Mouse (Mus musculus) kidney, adult 2 months (tissue): ENCODE data around the gene Rad23a.

ENCODE experiments used
- CTCF ChIP-seq: fragments of 200-500 bp; conservative IDR thresholded peaks from 2 replicates; pipeline ENCODE4 v1.5.1; 2011; ENCODE audit warnings: low read depth, mild to moderate bottlenecking, control low read depth, low read length, moderate library complexity, mixed read lengths; ENCODE audit not compliant: insufficient read depth, insufficient read length
- POLR2A ChIP-seq: fragments of 200-500 bp; IDR thresholded peaks from one replicate; pipeline ENCODE4 v1.6.1; 2011; ENCODE audit warnings: low read depth, low read length, control low read depth

DNA sequence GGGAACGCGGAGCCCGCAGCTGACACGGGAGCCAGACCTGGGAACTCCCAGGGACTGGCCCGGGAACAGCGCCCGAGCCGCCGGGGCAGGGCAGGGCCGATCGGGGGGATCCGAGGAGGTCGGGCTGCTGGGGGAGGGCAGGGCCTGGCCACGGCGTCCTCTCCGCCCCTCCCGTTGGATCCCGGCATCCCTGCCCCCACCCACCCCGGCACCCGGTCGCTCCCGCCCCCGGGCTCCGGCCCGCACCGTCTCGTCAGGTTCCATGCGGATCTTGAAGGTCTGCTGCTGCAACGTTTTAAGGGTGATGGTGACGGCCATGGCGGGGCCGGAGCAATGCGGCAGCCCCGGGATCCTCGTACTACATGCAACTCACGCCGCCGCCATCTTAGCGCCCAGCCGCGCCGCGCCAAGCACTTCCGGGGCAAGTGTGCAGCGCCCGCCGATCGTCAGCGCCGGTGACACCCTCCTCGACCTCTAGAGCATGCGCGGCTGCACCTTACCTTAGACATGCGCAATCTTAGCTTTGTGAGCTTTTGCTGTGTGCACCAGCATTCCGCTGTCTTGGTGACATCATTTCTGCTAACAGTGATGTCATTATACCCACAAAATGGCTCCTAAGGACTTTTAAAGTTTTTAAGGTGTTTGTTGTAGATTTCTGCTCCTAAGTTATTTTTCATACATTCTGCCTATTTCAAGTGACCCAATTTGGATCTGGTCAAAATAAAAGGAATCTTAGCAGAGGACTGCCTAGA, at the start of gene Rad23a:
- TF ChIP-seq CTCF, result no peak
- peak; percentile 61 for TF ChIP-seq POLR2A
